Mouse (Mus musculus) MEL (cell line): ENCODE data around the gene Leng1.
"Not testable (repeated sequence)": the region's sequence is repeated elsewhere in the genome, so short reads cannot be mapped to it uniquely, and the experiment has no call there.

Experiments
- CHD2 ChIP-seq: IDR thresholded peaks from 2 replicates; pipeline ENCODE4 v1.6.1; 2011; ENCODE audit warnings: low read length, improper control_type of control experiment
- CTCF ChIP-seq, 3 experiments: IDR thresholded peaks in 2 of 3; conservative IDR thresholded peaks in 1 of 3; 2 replicates each; pipeline ENCODE4 v1.5.1; 2011 to 2012; ENCODE audit warnings: low read length in 3 of 3, low read depth in 2 of 3, mild to moderate bottlenecking in 2 of 3, improper control_type of control experiment in 1 of 3, inconsistent platforms in 1 of 3, mixed read lengths in 1 of 3, moderate library complexity in 1 of 3; ENCODE audit not compliant: control insufficient read depth in 1 of 3, insufficient read depth in 1 of 3, poor library complexity in 1 of 3, severe bottlenecking in 1 of 3
- EP300 ChIP-seq, 2 experiments: IDR thresholded peaks; 2 replicates each; pipeline ENCODE4 v1.6.1; 2011; ENCODE audit warnings: improper control_type of control experiment in 2 of 2, low read length in 2 of 2, low read depth in 1 of 2, mild to moderate bottlenecking in 1 of 2
- MAFK ChIP-seq: IDR thresholded peaks from 2 replicates; pipeline ENCODE4 v1.6.1; 2011; ENCODE audit warnings: low read depth, mild to moderate bottlenecking, low read length, improper control_type of control experiment, borderline replicate concordance
- POLR2A ChIP-seq, 2 experiments: IDR thresholded peaks; 2 replicates each; pipeline ENCODE4 v1.6.1; 2011 to 2012; ENCODE audit warnings: low read length in 2 of 2, mild to moderate bottlenecking in 2 of 2, control low read depth in 1 of 2, improper control_type of control experiment in 1 of 2, low read depth in 1 of 2, moderate library complexity in 1 of 2; ENCODE audit not compliant: control insufficient read depth in 1 of 2, insufficient read depth in 1 of 2, poor library complexity in 1 of 2
- SMC3 ChIP-seq: IDR thresholded peaks from 2 replicates; pipeline ENCODE4 v1.6.1; 2011; ENCODE audit warnings: low read depth, low read length, improper control_type of control experiment
- TBP ChIP-seq: IDR thresholded peaks from 2 replicates; pipeline ENCODE4 v1.8.0; 2011; ENCODE audit warnings: low read depth, low read length, improper control_type of control experiment
- USF1 ChIP-seq: IDR thresholded peaks from 2 replicates; pipeline ENCODE4 v1.6.1; 2014; ENCODE audit warnings: low read depth, mild to moderate bottlenecking, inconsistent platforms, low read length, improper control_type of control experiment, moderate library complexity

DNA sequence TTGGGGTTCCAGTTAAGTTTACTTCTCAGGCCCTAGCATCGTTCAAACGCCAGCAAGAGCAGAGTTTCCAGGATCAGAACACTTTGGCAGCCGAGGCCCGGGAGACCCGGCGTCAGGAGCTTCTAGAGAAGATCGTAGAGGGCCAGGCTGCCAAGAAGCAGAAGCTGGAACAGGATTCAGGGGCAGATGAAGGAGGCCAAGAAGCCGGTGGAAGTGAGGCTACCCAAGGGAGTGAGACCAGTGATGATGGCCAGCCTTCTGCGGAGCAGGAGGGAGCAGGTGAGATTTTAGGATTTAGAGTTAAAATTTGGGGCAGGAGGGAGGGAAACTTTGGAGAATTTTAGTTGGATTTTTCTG is 29.3 kb upstream of the Leng1 start:
- TF ChIP-seq POLR2A (IDR thresholded peaks at IDR 0.05; ENCODE audit: control insufficient read depth in 1 of 2, insufficient read depth in 1 of 2, low read depth in 1 of 2, low read length in 2 of 2, poor library complexity in 1 of 2); CHD2; CTCF (IDR thresholded peaks at IDR 0.05 in 2 of 3, conservative IDR thresholded peaks at IDR 0.05 in 1 of 3; ENCODE audit: control insufficient read depth in 1 of 3, insufficient read depth in 1 of 3, low read depth in 2 of 3, low read length in 3 of 3, poor library complexity in 1 of 3, severe bottlenecking in 1 of 3); EP300 (IDR thresholded peaks at IDR 0.05; ENCODE audit: low read depth in 1 of 2, low read length in 2 of 2); MAFK; TBP; SMC3; USF1: not testable (repeated sequence)
